Mouse (Mus musculus): ENCODE results near the gene Hmx3.

- no peak for TF ChIP-seq POLR2A (IDR thresholded peaks at IDR 0.05; ENCODE audit: low read depth, low read length)
- no peak for TF ChIP-seq CTCF (conservative IDR thresholded peaks at IDR 0.05; ENCODE audit: insufficient read depth, insufficient read length, low read depth, low read length)
Measured at GRCm38 (mm10) chr7:131551931-131552741, 9.5 kb downstream of the Hmx3 start.

All from kidney, adult 2 months (tissue).